18 mouse cellular contexts compared by ENCODE assay signal in genomic region chr2:52733659-52734058, GRCm38 (mm10).
"Had no signal": no experiment of that assay in that cellular context is flagged by ENCODE, and none has a peak within 500 bp of the region (broad histone marks: within the 10 kb centered on the region; RNA-seq: fewer than 3 reads in every experiment).

No protein-coding gene starts in this region.

- H3K9me3 ChIP-seq: liver, embryonic 12.5 days; lung, embryonic 15.5 days; midbrain, embryonic 10.5 days; midbrain, embryonic 12.5 days; neural tube, embryonic 15.5 days had no signal

- DNase-seq: midbrain, embryonic 14.5 days; retina, postnatal 1 day; right cerebral cortex, adult 18-20 months; right cerebral cortex, postnatal 25 days; right cerebral cortex, postnatal 4 days; spleen, adult 18-20 months; thymus, adult 2 months; thymus, postnatal 25 days; thymus, postnatal 4 days had no signal

- H3K27me3 ChIP-seq: liver, embryonic 12.5 days; lung, embryonic 15.5 days; midbrain, embryonic 12.5 days; neural tube, embryonic 13.5 days; neural tube, embryonic 15.5 days had no signal

- H3K4me3 ChIP-seq: liver, embryonic 12.5 days; lung, embryonic 15.5 days; midbrain, embryonic 10.5 days; midbrain, embryonic 12.5 days; myocyte; neural tube, embryonic 13.5 days; neural tube, embryonic 15.5 days had no signal

- H3K4me1 ChIP-seq: liver, embryonic 12.5 days; lung, embryonic 15.5 days; neural tube, embryonic 15.5 days had no signal

- ATAC-seq: liver, embryonic 12.5 days; midbrain, embryonic 16.5 days had no signal

- H3K9ac ChIP-seq: liver, embryonic 12.5 days; liver, embryonic 14.5 days; lung, embryonic 15.5 days; midbrain, embryonic 12.5 days; neural tube, embryonic 13.5 days; neural tube, embryonic 15.5 days had no signal

- H3K27ac ChIP-seq: liver, embryonic 12.5 days; liver, embryonic 14.5 days; lung, embryonic 15.5 days; midbrain, embryonic 10.5 days; midbrain, embryonic 12.5 days; neural tube, embryonic 13.5 days; neural tube, embryonic 15.5 days had no signal

- H3K36me3 ChIP-seq: lung, embryonic 15.5 days; midbrain, embryonic 12.5 days; neural tube, embryonic 15.5 days had no signal

- H3K4me2 ChIP-seq: liver, embryonic 12.5 days; lung, embryonic 15.5 days; midbrain, embryonic 12.5 days; neural tube, embryonic 13.5 days; neural tube, embryonic 15.5 days had no signal
